Mouse (Mus musculus) heart, adult 11 months (tissue): ENCODE results near the gene Tet3.

Experiments
- DNase-seq: peaks from one replicate; pipeline ENCODE4 v3.0.0; 2022

Gene Tet3

DNA sequence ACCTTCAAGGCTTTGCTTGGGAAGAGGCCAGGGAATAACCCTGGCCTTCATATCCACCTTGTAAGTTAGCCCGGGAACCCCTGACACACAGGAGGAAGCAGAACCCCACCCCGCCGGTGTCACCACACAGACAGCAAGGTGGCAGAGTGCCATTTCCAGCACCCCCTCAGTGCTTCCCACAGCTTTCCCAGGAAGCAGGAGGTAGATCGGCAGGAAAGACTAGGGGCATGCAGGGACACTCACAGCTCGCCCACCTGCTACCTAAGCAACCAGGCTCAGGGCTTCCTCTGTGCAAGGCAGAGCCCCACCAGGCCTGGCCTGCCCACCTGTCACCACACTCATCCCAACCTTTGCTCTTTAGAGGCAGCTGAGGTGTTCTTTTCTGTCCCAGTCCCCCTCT is 19.1 kb downstream of the Tet3 start:
- DNase-seq = peak; percentile 94

DNA sequence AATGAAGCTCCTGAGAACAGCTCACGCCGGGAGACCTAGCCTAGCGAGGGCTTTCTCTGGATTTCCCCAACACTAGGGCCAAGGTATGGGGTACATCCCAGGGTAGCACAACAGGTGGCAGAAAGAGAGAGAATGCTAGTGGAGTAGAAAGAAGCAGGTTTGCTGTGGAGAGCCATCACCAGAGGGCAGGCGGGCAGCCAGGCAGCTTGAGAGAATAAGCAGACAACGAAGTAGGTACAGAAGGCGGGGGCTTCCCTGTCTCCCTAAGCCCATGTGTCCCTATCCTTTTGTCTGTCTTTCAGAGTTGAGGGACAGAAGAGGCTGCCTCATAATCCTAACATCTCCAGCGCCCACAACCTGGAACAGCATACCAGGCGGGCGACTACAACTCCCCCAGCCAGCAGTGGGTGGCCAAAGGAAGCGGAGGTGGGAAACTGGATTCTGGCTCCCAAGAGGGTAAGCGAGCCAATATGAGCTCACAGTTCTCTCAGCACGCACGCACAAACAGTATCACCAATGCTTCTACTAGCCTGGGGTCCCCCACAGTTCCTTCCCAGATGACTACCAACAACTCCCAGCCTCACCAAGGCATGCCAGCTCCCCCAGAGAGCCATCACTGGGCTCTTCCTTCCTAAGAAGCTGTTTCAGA is 19.6 kb downstream of the Tet3 start:
- DNase-seq = peak; percentile 93

DNA sequence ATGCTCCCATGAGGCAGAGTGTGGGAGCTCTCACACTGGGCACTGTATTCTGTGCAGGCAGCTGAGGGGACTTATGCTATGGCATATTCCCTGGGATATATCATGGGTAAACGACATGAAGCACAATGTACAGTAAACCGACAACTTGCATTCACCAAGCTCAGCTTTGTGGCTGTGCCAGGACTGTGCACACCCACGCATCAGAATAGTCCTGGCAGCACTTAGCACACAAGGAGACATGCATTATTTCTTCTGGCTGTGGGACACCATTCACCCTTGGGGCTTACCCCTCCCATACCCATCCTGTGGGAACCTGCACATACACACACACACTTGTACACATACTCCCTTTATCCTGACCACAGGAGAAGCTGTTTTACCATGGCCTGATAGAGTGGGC is 20.3 kb downstream of the Tet3 start:
- no peak for DNase-seq

DNA sequence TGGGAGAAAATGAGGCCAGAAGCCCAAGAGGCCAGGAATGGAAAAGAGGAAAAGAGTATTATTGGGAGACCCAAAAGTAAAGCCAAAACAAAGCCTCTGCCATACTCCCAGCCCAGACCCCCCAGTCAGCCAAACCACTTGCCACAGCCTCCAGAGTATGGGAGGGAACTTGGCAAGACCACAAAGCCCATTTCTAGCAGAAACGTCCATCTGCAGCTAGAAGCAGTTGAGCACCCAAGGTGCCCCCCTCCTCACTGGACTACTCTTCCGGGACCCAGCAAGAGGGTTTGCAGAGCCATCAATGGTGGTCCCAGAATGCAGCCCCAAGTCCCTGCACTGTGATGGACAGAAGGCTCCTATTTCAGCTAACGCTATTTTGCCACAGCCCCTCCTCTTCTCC is 21.1 kb downstream of the Tet3 start:
- peak; percentile 86 for DNase-seq

DNA sequence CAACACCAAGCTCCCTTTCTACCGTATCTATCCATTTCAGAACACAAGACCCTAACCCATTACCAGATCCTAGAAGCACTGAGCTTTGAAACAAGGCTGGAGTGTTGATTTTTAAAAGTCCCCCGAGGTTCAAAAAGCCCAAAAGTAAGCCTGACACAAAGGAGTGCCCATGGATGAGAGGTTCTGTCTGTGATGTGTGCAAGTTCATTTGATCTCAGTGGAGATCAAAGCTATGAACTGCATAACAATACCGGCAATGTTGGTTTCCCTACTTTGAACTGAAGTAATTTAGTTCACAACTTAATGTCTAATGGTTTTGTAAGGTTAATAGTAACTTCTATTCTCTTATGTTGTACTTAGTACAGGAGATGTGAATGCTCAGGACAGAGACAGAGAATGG is 21.7 kb downstream of the Tet3 start:
- no peak for DNase-seq

DNA sequence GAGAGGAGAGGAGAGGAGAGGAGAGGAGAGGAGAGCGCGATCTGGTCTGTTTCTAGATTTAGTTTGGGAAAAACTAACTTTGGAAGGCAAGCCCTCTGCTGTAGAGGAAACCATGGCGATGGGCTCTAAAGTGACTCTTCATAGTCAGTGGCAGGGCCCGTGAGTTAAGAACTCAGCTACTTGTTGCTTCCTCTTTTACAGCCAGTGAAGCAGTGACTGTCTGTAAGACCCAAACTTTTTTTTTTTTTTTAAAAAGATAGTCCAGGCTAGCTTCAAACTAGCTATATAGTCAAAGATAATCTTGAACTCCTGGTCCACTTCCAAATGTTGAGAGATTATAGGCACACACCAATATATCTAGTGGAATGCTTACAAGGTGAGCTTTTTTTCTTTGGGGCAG is 22.3 kb downstream of the Tet3 start:
- DNase-seq = no peak

DNA sequence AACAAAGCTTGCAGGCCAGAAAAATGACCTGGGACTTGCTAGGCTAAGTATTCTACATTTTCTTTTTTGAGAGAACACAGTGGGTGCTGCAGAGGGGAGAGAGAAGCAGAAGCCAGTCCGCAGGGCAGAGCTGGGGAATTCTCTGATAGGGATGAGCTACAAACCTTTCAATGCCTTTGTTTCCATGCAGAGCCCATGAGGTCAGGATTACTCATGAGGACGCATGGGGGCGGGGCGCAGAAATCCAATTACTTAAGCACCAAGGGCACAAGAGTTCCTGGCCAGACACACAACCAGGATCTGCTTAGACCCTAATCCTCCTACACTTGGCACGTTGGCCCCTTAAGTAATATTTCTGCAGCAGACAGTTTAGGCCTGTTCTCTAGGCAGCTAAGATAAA is 23.7 kb downstream of the Tet3 start:
- peak; percentile 94 for DNase-seq

DNA sequence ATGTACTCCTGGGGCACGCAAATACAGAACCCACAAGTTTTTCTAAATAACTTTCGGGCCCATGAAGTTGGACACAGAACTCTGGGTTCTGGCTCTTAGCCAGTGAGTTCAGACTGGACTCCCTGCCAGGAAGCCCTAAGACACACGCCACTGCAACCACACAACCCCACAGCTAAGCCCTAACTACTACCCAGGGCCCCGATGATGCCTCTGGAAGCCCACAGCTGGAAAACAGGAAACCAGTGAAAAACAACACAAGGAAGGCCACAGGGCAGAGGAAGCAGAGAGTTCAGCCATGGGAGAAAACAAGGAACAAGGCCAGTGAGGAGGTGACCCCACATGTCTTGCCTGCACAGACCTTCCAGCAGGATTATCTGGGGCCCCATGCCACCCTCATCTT is 25.3 kb downstream of the Tet3 start:
- DNase-seq = peak; percentile 93

DNA sequence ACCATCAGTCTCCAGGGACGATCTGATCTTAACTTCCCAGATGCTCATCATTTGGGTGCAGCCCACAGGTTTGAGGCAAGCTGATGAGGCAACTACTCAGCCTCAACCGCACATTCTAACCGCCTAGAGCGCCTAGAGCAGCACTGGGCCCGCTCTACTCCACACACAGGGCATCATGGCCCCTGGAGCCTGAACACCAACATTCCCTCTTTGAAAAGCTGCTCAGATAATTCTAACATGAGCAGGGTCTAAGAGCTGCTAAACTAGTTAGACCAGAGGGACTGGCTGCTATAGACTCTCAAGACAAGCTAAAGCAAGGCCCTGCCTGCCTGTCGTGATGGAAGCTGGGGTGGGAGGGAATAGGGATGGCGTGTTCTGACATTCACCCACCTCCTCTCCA is 25.9 kb downstream of the Tet3 start:
- DNase-seq = no peak

DNA sequence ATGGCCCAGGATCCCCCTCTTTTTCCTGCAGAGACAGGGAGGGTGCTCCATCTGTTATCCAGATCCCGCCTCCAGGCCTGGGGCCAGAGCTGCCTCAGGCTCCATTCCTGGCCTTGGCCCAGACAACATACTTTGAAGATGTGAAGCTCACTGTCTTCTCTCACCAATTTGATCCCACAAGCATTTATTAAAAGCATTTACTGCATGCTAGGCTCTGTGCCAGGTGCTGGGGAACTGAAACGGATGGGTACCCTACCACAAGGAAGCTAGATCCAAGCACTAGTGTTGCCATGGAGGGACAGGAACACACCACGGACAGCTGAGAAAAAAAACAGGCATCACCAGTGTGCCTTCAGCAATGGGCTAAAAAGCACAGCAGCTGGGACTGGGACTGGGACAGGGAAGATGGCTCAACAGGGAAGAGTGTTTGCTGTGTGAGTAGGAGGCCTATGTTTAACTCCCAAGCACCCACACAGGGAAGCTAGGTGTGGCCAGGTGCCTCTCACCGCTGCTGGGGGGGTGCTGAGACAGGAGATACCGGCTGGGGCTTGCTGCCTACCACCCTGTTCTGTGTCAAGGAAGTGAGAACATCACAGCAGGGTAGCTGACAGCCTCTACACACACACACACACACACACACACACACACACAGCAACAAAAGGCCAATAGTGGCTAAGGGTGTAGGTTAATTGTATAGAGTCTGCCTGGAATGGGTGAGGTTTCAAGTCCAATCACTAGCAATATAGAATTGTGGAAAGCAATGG is 30.7 kb downstream of the Tet3 start:
- DNase-seq = peak; percentile 97

DNA sequence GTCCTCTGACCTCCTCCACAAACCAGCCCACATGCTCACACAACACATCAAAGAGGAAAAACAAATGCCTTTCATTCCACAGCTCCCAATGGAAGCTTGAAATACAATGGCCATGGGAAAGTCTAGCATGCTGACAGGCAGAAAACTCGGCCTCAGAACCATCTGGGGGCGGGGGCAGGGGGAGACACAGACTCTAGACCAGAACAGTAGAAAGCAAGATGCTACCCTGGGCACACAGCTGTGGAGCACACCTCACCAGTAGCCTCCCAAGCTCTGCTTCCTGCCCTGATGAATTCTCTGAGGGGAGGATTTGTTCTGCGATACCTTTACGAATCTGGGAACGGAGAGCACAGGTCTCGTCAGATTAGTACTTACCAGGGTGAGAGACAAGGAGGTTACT is 31.4 kb downstream of the Tet3 start:
- no peak for DNase-seq

DNA sequence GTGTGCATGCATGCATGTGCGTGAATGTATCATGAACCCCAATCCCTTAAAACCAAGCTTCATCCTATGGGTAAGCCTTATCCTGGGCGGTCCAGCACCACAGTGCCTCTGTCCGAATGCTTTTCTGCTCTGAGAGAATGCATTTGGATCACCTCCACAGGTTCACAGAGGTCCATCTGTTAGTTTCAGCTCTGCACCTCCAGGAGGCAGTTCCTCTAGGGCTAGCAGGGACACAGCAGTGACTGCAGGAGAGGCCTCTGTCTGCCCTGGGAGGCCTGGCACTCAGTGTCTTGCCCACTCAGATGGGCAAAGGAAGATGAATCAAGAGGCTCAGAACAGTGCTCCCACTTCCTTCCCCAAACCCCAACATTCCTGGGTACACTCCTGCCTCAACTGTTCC is 32.3 kb downstream of the Tet3 start:
- no peak for DNase-seq

DNA sequence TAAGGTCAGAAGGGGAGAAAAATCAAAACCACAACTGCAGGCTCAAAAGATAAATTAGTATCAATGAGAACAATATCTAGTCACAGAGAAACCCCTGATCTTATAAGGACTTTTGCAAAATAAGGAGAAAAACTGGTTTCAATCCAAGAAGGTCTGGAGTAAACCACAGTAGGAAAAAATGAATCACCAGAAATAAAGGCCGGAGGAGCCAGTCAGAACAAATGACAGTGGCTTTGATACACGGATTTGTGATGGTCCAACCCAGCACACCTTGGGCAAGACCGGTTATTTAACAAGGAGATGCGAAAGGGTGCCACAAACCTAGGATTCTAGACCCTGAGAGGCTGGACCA is 34.9 kb downstream of the Tet3 start:
- DNase-seq = no peak

DNA sequence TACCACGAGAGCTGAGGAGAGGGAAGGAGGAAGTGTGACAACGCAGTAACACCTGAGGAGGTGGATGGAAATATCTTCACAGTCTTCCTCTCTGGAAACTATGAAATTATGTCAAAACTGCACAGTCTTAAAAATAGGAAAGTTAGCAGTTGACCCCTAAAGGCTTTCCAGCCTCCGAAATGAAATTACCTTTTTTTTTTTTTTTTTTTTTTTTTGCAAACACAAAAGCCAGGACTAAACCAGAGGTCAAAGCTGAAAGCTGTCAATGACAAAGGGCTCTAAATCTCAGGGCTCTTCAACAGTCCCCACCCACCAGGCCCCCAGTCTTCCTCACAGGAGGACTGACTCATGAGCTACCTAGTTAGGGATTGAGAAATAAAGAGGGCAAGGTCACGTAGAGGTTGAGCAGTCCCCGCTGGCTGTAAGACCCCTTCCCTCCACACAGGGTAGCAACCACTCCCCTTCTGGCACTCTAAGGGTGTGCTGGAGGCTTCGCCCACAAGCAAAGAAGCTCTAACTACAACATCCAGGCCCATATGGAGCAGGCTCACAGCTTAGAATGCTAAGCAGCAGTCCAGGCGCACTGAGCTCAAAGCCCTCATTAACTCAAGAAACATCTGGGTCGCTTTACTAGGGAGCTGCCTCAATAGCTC is 35.4 kb downstream of the Tet3 start:
- DNase-seq = no peak

DNA sequence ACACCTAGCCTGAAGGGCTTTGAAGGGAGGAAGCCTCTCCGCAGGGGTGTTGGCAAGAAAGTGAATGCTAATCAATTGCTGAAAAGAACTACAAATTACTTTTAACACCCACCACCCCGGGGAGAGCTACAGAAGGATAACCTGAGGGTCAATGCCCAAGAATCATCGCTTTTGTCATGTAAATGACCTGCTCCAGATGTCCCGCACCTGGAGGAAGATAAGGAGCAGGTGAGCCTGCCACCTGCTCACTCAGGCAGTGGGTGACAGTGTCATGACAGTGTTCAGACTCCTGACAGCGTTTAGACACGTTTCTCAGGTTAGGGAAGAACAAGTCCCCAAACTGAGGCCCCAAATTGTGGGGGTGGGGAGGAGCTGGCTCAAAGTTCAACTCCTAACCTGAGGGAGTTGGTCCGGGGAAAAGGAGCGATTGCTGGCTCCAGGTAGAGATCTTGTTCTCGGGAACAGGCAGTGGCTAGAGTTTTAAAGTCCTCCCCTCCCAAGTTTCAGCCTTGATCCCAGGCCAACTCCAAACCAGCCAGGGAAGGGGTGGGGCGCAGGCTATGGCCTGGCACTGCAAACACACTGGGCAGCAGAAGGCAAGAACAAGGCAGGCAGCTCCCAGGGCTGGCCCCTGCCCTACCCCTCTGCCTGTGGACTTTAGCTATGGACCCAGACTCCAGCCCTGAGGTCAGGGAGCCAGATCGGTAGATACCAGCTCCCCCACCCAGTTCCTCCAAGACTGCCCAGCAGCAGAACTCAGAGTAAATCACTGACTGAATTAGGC is 36.8 kb downstream of the Tet3 start:
- peak; percentile 95 for DNase-seq

DNA sequence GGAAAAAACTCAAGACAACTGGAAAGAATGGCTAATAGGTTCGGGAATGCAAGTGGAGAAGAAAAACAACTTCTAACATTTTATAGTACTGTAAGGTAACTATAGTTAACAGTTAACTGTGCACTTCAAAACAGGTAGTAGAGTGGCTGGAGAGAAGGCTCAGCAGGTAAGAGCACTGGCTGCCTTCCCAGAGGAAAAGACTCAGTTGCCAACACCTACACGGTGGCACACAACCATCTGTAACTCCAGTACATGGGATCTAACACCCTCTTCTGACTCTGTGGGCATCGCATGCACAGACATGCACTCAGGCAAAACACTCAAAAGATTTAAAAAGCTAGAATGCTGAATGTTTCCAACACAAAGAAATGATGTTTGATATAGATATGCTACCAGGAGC is 39.4 kb downstream of the Tet3 start:
- no peak for DNase-seq

DNA sequence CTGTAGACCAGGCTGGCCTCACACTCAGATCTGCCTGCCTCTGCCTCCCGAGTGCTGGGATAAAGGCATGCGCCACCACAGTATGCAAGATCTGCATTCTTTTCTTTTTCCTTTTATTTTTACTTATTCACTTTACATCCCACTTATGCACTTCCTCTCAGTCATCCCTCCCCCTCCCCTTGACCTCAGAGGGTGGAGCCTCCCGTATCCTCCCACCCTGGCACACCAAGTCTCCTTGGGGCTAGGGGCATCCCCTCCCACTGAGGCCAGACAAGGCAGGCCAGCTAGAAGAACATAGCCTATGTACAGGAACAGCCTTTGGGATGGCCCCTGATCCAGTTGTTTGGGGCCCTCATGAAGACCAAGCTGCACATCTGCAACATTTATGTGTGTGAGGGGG is 41.4 kb downstream of the Tet3 start:
- no peak for DNase-seq

DNA sequence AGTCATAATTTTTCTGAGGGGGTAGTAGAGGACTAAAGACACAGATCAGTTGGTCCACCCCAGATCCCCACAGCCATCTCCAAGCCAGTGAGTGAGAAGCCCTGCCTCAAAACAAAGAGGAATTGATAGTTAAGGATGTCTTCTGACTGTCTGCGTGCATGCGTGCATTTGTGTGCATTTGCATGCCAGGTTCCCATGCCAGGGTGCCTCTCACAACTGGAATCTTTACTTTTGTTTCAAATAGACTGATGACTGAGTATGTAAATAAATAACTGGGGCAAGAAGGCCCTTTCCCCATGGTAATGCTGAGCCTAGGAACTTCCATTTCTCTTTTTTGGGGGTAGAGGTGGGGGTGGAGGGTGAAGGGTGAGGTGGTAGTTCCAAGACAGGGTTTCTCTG is 41.8 kb downstream of the Tet3 start:
- DNase-seq = no peak

DNA sequence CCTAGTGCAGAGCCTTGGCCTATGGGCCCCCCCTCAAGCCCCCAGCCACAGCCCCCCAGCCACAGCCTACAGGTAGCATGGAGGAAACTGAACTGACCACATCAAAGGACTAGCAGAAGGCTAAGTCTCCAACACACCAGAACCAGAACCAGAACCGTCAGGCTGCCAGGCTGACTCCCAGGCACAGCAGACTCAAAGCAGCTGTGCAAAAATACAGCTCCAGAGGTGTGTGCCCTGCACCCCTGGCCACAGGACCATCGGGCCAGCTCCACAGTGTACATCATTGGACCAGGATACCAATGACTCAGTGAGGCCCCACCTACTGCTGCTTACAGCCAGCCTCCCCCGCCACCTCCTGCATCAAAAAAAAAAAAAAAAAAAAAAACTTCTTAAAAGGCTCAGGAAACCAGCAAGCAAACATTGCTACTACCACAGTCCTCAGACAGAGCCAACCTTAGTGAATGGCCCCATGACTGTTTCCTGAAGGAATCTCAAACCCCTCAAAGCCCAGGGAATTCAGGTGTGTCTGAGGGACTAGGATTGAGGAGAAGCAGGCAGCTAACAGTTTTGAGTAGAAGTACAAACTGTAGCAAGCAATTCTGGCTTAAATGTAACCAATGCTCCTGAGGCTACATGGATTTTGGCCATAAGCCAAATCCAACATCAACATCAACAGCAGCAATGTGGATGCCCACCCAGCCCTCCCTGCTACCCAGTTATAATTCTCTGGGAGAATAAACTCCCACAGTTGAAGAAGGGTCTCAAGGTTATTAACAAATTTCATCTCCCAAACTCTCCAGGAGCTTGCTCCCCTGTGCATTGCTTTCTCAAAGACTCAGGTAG is 42.4 kb downstream of the Tet3 start:
- no peak for DNase-seq

DNA sequence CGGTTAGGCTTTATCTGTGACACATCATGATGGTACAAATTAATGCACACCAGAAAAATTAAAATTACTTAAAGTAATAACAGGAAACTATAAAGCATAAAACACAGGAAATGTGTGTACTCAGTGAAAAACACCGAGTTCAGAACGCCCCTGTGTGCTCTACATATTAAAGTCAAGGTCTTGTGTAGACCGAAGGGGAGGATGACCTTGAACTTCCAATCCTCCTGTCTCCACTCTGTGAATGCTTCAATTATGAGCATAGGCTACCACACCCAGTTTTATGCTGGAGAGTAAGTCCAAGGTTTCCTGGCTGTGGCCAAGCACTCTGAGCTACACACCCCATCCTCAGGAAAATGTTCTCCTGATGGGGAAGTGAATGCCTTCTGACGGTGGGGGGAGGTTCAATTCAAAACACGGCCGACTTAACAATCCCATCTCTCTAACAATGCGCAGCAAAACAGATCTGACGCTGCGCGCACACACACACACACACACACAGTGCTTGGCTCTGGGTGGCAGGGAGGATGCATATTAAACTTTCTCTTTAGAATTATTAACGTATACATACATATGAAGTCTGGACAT is 43.4 kb downstream of the Tet3 start:
- DNase-seq = peak; percentile 94

DNA sequence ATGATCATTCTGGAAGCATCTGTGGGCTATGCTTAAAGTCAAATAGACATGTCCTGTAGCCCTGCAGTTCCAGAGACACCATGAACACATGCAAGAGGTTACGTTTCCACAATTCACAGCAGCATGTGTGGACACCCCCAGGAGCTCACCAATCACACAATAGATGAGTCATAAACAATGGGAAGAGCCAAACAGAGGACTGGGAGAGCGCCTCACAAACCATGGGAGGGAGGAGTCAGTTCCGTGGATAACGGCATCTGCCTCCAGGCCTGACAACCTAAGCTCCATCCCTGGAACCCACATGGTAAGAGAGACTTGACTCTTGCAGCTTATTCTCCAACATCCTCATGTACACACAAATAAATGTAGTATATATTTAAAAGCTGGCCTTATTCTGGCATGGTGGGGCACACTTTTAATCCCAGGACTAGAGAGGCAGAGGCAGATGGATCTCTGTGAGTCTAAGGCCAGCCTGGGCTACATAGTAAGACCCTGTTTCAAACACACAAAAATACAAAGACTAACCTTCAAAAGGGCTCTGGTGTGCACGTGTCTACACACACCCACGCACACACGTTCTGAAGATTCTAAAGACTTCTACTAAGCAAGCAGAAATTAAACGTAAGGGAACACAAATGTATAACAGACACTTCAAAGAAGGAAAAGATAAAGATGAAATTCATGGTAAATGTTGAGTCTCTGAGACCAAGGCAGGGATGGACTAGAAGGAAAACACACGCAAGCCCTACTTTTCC is 44.1 kb downstream of the Tet3 start:
- DNase-seq = no peak

DNA sequence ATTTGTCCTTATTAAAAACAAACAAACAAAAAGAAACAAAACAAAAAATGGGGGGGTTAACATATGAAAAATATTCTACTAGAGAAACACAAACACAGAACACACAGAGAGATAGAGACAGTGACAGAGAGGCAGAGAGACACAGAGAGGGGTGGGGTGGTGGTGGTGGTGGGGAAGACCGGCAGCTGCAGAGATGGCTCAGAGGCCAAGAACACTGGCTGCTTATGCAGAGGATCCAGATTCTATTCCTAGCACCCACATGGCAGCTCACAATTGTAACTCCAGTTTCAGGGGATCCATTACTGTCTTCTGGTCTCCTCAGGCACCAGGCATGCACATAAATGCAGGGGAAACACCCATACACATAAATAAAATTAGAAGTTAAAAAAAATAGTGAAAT is 45.2 kb downstream of the Tet3 start:
- no peak for DNase-seq
